Mouse (Mus musculus) E14TG2a.4 (cell line): ENCODE measurements around the gene Ppcdc.

ENCODE experiments used
- H3K27me3 ChIP-seq: 2 replicates; pipeline ENCODE4 v1.6.1; 2014; ENCODE audit warnings: low read length, control low read depth; ENCODE audit not compliant: insufficient read depth
- H3K36me3 ChIP-seq: 2 replicates; pipeline ENCODE4 v1.6.1; 2014; ENCODE audit warnings: low read length, control low read depth; ENCODE audit not compliant: insufficient read depth
- H3K4me1 ChIP-seq: replicated peaks from 2 replicates; pipeline ENCODE4 v1.6.1; 2014; ENCODE audit warnings: low read depth, low read length, control low read depth
- H3K4me3 ChIP-seq: replicated peaks from 2 replicates; pipeline ENCODE4 v1.5.1; 2014; ENCODE audit warnings: mild to moderate bottlenecking, low read length
- H3K9me3 ChIP-seq: 2 replicates; pipeline ENCODE4 v1.6.1; 2014; ENCODE audit warnings: low read length, control low read depth
- CTCF ChIP-seq: conservative IDR thresholded peaks from 2 replicates; pipeline ENCODE4 v1.5.1; 2014; ENCODE audit warnings: low read length
- NANOG ChIP-seq: IDR thresholded peaks from 2 replicates; pipeline ENCODE4 v1.6.1; 2014; ENCODE audit warnings: borderline replicate concordance, low read length, mixed read lengths
- POU5F1 ChIP-seq: IDR thresholded peaks from 2 replicates; pipeline ENCODE4 v1.6.1; 2014; ENCODE audit warnings: low read length, borderline replicate concordance

The Ppcdc gene

DNA sequence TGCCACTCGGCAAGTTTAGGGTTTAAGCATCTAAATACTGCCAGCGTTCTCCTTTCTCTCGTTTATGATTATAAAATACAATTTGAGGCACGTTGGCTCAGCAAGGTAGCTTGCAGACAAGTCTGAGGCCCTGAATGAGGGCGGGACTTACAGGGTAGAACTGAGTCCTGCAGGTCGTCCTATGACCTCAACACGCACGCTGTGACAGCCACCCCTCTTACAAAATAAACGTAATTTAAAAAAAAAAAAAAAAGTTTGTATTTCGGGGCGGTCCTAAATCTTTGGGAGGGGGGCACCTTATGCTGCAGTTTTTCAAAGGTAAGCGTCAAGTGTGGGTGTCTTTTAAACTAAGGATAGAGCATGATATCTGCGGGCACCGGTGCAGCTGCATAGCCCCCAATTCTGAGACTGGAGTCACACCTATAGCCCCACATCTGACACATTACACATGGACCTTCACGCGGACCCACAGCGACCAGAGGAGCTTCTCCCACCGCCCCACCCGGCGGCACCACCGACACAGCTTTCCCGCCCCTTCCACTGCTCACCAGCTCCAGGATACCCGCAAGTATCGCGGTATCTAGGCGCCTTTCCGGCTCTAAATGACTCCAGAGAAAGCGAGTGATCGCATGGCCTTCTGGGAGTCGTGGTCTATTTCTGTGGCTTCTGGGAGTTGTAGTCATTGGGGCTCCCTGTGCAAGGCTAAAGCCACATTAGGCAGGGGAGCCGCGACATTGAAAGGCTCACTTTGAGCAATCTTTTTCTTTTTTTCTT is at the start of gene Ppcdc:
Gene Ppcdc (minus strand): TSS at position 603 of the 774 bp plus-strand sequence.
- peak within 1 kb of the TSS; percentile 83 for H3K4me3 ChIP-seq
- H3K9me3 ChIP-seq: no peaks in the 10 kb centered on the region
- H3K36me3 ChIP-seq: peaks cover 75% of the 10 kb centered on the region
- H3K27me3 ChIP-seq: no peaks in the 10 kb centered on the region
- TF ChIP-seq POU5F1: no peak
- TF ChIP-seq CTCF: no peak
- peaks cover 75% of the 10 kb centered on the region for H3K4me1 ChIP-seq

GRCm38 (mm10) chr9:57487807-57488206 is 47.9 kb upstream of the Ppcdc start:
- H3K36me3 ChIP-seq: no peaks in the 10 kb centered on the region
- no peaks in the 10 kb centered on the region for H3K27me3 ChIP-seq
- peaks cover 10% of the 10 kb centered on the region for H3K4me1 ChIP-seq
- H3K9me3 ChIP-seq: peaks cover 29% of the 10 kb centered on the region
- no peak overlapping the region for H3K4me3 ChIP-seq
- TF ChIP-seq CTCF: no peak
- TF ChIP-seq POU5F1: no peak
- no peak for TF ChIP-seq NANOG

DNA sequence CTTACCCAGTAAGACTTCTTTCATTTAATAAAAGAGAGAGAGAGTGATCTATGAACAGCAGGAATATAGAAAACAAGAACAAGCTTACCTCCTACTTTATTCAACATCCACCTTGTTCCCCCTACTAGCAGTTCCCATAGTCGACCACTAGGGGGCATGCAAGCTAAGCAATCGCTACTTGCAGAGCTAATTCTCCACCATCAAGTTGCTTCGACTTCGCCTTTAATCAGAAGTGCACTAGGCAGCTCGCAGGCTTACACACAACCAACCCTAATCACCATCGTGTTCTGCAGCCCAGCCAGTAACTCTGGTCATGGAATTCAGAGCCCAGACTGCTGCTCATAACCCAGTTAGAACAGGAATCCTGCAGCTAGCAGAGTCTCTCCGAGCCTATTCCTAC is 45.9 kb upstream of the Ppcdc start:
- H3K9me3 ChIP-seq: peaks cover 20% of the 10 kb centered on the region
- TF ChIP-seq NANOG (no peak), CTCF (peak; percentile 99), POU5F1 (no peak)
- H3K36me3 ChIP-seq: no peaks in the 10 kb centered on the region
- H3K4me3 ChIP-seq: no peak overlapping the region
- H3K27me3 ChIP-seq: no peaks in the 10 kb centered on the region
- peaks cover 10% of the 10 kb centered on the region for H3K4me1 ChIP-seq

- H3K9me3 ChIP-seq: no peaks in the 10 kb centered on the region
- no peak overlapping the region for H3K4me3 ChIP-seq
- H3K27me3 ChIP-seq: no peaks in the 10 kb centered on the region
- no peak for TF ChIP-seq CTCF
- TF ChIP-seq POU5F1: no peak
- TF ChIP-seq NANOG: no peak
- H3K36me3 ChIP-seq: peaks cover 15% of the 10 kb centered on the region
- H3K4me1 ChIP-seq: peaks cover 48% of the 10 kb centered on the region
These were observed 29.0 kb upstream of the Ppcdc start for GRCm38 (mm10) chr9:57468914-57469313.

DNA sequence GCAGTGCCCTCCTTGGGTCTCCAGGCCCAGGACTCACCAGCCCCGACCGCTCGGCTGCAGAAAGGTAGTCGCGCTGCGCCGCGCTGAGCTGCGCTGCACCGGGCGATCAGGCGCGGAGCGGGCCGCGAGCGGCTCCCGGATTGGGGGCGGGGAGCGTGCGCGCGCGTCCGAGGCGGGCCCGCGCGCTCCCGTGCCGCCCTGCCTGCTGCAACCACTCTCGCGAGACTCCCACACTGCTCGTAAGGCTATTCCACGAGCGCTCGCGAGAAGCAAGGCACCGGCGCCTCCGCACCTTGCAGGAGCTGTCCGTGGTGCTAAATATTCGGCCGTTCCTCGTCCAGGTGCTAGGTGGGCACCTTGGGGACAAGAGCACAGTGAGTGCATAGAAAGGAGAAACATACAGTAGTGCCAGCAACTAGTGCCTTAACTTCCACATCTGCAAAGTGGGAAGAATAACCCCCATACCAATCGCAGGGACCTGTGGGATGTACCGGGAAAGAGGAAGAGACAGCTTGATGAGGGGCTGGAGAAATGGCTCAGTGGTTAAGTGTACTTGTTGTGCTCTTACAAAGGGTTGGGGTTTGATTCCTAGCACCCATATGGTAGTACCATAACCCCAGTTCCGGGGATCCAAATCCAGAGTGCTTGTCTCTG is 28.1 kb upstream of the Ppcdc start, which contains the start of gene Scamp5:
Gene Scamp5 (minus strand): TSS at position 165 of the 654 bp plus-strand sequence.
- TF ChIP-seq POU5F1 (no peak), NANOG (no peak), CTCF (no peak)
- Histone ChIP-seq H3K9me3 (no peaks in the 10 kb centered on the region), H3K4me1 (peaks cover 56% of the 10 kb centered on the region), H3K4me3 (peak within 1 kb of the TSS; percentile 91), H3K27me3 (no peaks in the 10 kb centered on the region), H3K36me3 (peaks cover 24% of the 10 kb centered on the region)

GRCm38 (mm10) chr9:57467271-57467771 is 27.4 kb upstream of the Ppcdc start:
- no peaks in the 10 kb centered on the region for H3K27me3 ChIP-seq
- H3K4me1 ChIP-seq: peaks cover 59% of the 10 kb centered on the region
- TF ChIP-seq POU5F1: no peak
- TF ChIP-seq CTCF: no peak
- no peak for TF ChIP-seq NANOG
- peaks cover 25% of the 10 kb centered on the region for H3K36me3 ChIP-seq
- no peaks in the 10 kb centered on the region for H3K9me3 ChIP-seq
- peak overlapping the region; percentile 91 for H3K4me3 ChIP-seq

- Histone ChIP-seq H3K9me3 (no peaks in the 10 kb centered on the region), H3K4me3 (no peak overlapping the region; the same call in 1 of the 2 replicates), H3K36me3 (peaks cover 25% of the 10 kb centered on the region), H3K4me1 (peaks cover 71% of the 10 kb centered on the region), H3K27me3 (no peaks in the 10 kb centered on the region)
- no peak for TF ChIP-seq CTCF
- TF ChIP-seq NANOG: no peak
- no peak for TF ChIP-seq POU5F1
These were observed 26.2 kb upstream of the Ppcdc start for GRCm38 (mm10) chr9:57466101-57466500.

DNA sequence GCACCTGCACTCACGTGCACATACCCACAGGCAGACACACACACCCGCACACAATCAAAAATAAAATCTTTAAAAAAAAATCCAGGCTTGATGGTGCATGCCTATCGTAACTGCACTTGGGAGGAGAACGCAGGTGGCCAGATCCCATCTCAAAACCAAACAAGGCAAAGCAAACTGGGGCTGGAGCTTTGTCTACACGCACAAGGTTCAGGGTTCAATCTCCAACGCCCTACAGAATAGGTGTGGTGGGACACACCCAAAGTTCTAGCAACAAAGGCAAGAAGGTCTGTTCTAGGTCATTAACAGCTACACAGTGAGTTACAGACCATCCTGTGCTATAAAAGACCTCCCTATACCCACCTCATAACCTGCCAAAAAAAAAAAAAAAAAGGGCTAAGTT is 22.9 kb upstream of the Ppcdc start:
- H3K27me3 ChIP-seq: no peaks in the 10 kb centered on the region
- H3K4me3 ChIP-seq: peak overlapping the region; percentile 27; the same call in 1 of the 2 replicates
- peaks cover 69% of the 10 kb centered on the region for H3K4me1 ChIP-seq
- TF ChIP-seq NANOG: no peak
- TF ChIP-seq CTCF: no peak
- no peak for TF ChIP-seq POU5F1
- H3K9me3 ChIP-seq: 0 out of 2 replicates have a peak, but pooled peaks cover 8% of the 10 kb centered on the region
- H3K36me3 ChIP-seq: peaks cover 29% of the 10 kb centered on the region
